Mouse (Mus musculus): ENCODE results near the gene Bean1. TPM values are rescaled to one million over a fixed set of nuclear protein-coding genes. Genes with fewer than 3 reads are reported as not detected.

Bean1 gene
- 0.54 and 2.6 TPM in 2 replicates for polyA plus RNA-seq (2011; ENCODE audit: insufficient read depth, insufficient read length, low replicate concordance, missing spikeins)

DNA sequence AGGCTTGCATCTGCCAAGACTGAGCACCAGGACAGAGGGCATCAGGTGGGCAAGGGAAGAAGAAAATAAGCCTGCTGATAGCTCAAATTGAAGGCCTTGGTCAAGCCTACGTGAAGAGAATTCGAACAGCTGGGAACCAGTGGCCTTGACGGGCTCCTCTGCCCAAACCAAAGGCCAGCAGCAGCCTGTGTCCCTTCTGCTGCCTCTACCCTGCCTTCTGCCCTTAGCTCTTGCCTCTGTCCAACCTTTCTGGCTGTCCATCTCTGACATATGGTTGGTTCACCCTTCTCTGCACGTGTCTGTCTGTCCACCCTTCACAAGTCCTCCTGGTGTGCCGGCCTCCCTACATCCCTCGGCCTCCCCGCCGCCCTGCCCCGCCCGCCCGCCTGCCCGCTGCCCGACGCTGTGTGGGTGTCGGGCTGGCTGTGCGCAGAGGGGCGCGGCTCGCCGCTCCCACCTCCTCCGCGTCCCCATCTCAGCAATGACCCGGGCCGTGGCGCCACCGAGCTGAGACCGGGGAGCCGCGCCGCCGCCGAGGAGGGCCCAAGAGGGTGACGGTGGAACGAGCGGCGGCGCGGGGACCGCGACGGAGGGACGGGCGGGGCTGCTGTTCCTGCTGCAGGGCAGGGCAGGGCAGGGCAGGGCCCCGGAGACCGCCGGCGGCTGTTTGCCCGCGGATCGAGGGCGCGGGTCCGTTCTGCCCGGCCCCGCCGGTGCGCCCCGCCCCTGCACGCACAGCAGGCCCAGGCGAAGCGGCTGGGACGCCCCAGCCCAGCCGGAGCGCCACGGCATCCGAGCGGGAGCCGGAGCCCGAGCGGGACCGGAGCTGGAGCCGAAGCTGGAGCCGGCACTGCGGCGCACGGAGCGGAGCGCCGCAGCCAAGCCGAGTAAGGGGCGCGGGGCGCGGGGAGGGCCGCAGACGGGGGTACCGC, at the start of gene Bean1:
Gene Bean1 (plus strand): TSS at position 325 of the 932 bp plus-strand sequence.
- 3% methylated on average over 63 of the region's 87 CpGs for WGBS
- no peak for TF ChIP-seq POLR2A (IDR thresholded peaks at IDR 0.05; ENCODE audit: borderline replicate concordance, control insufficient read depth, low read depth, low read length)
- TF ChIP-seq CTCF (IDR thresholded peaks at IDR 0.05; ENCODE audit: control insufficient read depth, insufficient read depth, low read length) = no peak
- Histone ChIP-seq H3K4me3 (replicated peaks; ENCODE audit: control insufficient read depth, low read depth, low read length) (no peak within 1 kb of the TSS), H3K27ac (ENCODE audit: control insufficient read depth, insufficient read depth, low read depth, low read length, poor library complexity) (no peak within 1 kb of the TSS), H3K4me1 (ENCODE audit: control insufficient read depth, insufficient read depth, low read length) (no peaks in the 10 kb centered on the region)

DNA sequence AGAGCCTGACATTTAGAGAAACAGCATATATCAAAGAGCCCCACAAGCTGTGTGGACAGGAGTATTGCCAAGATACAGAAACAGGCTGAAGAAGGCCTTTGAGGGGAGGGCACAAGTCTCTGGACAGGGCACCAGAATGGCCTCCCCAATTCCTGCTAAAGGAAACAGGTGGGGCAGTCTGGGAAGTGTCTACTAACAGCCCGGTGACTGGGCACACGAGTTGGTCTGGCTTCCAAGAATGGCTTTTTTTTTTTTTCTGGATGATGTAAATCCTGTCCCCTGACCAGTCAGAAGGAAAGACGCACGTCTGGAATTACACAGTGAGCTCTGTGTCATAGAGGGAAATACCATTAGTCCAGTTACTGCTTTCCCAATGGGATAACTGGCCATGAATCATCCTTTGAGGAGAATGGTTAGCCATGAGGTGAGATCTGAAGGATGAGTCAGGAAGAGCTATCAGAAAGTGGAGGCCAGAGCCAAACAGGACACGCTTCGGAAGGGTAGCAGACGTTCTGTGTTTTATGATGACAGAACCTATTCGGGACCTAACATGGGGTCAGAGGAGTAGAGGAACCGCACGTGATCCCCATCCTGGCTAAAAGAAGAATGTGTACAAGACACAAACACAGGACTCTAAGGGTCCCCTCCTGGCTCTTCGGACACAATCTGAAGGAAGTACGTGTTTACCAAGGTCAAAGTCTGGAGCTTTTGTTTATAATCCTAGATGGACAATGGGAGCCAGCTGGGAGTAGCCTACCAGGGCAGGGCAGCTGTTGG, 48.4 kb upstream of the Bean1 start:
- TF ChIP-seq CTCF (IDR thresholded peaks at IDR 0.05; ENCODE audit: control insufficient read depth, insufficient read depth, low read length) (no peak), POLR2A (IDR thresholded peaks at IDR 0.05; ENCODE audit: borderline replicate concordance, control insufficient read depth, low read depth, low read length) (no peak)
- H3K4me3 ChIP-seq (replicated peaks; ENCODE audit: control insufficient read depth, low read depth, low read length) = no peak overlapping the region
- no peak overlapping the region for H3K27ac ChIP-seq (ENCODE audit: control insufficient read depth, insufficient read depth, low read depth, low read length, poor library complexity)
- H3K4me1 ChIP-seq (ENCODE audit: control insufficient read depth, insufficient read depth, low read length) = peaks cover 4% of the 10 kb centered on the region
- WGBS = 83% methylated on average over 12 of the region's 12 CpGs

DNA sequence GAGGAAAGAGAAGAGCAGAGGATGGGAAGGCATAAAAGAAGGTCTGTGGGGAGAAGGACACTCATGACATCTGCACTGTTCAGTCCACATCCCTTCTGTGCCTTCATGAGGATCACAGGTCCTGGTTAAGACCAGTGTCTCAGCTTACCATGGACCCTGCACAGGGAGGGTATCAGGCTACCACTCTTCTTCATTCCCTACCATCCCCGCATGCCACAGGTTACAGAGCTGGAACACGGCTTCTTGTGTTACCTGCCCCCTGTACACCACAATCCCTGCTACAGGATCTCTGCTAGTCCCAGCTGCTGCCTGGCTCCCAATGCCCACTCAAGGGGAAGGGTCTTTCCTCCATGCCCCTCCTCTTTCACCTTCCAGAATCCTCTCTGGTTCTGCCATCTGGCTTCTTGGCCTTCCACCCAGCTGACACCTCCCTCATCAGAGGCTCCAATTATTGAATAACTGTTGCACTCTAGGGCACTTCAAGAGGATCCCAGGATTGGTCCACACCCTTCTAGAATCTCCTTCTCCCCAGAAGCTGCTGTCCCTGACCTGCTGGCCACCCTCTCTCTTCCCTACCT, 47.1 kb upstream of the Bean1 start:
- Histone ChIP-seq H3K27ac (ENCODE audit: control insufficient read depth, insufficient read depth, low read depth, low read length, poor library complexity) (no peak overlapping the region), H3K4me3 (replicated peaks; ENCODE audit: control insufficient read depth, low read depth, low read length) (no peak overlapping the region), H3K4me1 (ENCODE audit: control insufficient read depth, insufficient read depth, low read length) (peaks cover 4% of the 10 kb centered on the region)
- WGBS = 78% methylated on average over 2 of the region's 2 CpGs
- TF ChIP-seq CTCF (IDR thresholded peaks at IDR 0.05; ENCODE audit: control insufficient read depth, insufficient read depth, low read length) (no peak), POLR2A (IDR thresholded peaks at IDR 0.05; ENCODE audit: borderline replicate concordance, control insufficient read depth, low read depth, low read length) (no peak)

DNA sequence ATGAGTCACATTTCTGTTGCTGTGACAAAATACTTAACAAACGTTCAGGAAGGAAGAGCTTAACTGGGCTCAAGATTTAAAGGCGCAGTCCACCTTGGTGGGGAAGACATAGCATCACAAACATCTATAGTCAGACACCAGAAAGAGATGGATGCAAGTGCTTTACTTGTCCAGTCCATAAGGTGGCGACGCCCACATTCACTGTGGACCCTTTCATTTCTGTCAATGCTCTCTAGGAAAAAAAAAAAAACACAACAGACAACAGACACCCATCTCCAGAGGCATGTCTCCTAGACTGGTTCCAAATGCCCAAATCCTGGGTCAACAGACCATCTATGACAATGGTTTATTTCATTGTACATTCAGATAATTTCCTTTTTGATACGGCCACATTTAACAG, 45.7 kb upstream of the Bean1 start:
- WGBS = 71% methylated on average over 5 of the region's 5 CpGs
- no peak overlapping the region for H3K27ac ChIP-seq (ENCODE audit: control insufficient read depth, insufficient read depth, low read depth, low read length, poor library complexity)
- H3K4me1 ChIP-seq (ENCODE audit: control insufficient read depth, insufficient read depth, low read length) = peaks cover 4% of the 10 kb centered on the region
- TF ChIP-seq CTCF (IDR thresholded peaks at IDR 0.05; ENCODE audit: control insufficient read depth, insufficient read depth, low read length) (no peak), POLR2A (IDR thresholded peaks at IDR 0.05; ENCODE audit: borderline replicate concordance, control insufficient read depth, low read depth, low read length) (no peak)
- H3K4me3 ChIP-seq (replicated peaks; ENCODE audit: control insufficient read depth, low read depth, low read length) = no peak overlapping the region

DNA sequence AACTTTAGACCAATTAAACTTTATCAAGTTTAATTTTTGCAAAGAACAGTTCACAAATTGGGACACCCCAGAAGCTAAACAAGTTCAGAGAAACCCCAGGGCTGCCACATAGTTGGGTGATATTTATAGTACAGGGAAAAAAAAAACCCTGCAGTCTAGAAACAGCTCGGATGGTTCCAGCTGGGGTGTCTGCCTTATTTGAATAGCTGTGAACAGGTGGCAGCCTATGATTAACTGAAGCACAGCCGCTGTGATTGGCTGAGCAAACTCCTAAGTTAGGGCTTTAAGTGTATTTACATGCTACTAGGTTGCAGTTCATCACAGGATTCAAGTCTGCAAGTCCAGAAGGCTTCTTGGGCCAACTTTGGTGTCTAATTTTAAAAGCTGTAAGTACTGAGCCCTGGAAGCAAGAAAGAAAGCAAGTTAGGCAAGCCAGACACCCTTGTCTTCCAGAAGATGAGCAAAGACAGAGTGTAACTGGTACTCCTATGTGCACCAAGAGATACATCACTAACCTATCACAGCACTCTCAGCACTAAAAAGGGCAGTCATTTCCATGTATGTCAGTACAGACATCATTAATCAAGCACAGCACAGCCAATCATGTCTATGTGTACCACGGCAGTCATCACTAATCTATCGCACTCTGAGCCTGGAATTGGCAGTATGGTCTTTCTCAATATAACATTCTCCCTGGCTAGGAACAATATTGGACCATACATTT, 42.9 kb upstream of the Bean1 start:
- Histone ChIP-seq H3K4me3 (replicated peaks; ENCODE audit: control insufficient read depth, low read depth, low read length) (no peak overlapping the region), H3K4me1 (ENCODE audit: control insufficient read depth, insufficient read depth, low read length) (peaks cover 4% of the 10 kb centered on the region), H3K27ac (ENCODE audit: control insufficient read depth, insufficient read depth, low read depth, low read length, poor library complexity) (peak overlapping the region; percentile 51; the same call in 1 of the 2 replicates)
- 64% methylated on average over 4 of the region's 4 CpGs for WGBS
- no peak for TF ChIP-seq POLR2A (IDR thresholded peaks at IDR 0.05; ENCODE audit: borderline replicate concordance, control insufficient read depth, low read depth, low read length)
- TF ChIP-seq CTCF (IDR thresholded peaks at IDR 0.05; ENCODE audit: control insufficient read depth, insufficient read depth, low read length) = no peak

DNA sequence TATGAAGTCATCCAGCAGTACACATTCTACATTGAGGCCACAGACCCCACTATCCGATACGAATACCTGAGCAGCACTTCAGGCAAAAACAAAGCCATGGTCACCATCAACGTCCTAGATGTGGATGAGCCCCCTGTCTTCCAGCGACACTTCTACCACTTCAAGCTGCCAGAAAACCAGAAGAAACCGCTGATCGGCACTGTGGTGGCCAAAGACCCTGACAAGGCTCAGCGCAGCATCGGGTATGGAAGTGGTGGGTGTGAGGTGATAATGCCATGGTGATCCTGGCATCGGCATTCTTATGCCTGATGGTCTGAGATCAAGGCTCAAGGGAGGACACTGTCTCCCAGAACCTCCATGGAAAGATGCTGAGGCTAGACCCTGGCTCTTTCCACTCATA, 39.3 kb upstream of the Bean1 start:
- 88% methylated on average over 9 of the region's 9 CpGs for WGBS
- no peak overlapping the region for H3K27ac ChIP-seq (ENCODE audit: control insufficient read depth, insufficient read depth, low read depth, low read length, poor library complexity)

DNA sequence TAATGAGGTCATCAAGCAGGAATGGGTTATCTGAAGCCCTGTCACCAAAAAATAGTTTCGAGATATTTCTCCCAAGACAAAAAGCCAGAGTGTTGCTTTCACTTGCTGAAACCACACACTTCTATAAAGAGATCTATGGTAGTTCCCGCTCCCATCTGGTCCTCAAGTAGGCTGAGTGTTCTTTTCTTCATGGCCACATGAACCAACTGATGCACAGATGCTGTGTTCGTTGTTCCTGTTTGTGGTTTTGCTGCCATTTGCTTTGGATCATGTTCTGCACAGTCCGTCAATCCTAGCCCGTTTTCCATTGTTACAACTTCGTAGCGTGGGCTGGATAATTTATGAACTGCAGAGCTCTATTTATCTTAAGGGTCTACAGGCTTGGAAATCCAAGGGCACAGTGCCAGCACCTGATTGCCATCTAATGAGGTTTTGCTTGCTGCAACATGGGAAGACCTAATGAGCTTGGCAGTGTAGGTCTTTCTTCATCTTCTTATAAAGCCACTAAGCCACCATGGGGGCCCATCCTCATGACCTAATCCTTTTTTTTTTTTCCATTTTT, 38.7 kb upstream of the Bean1 start:
- WGBS = 42% methylated on average over 7 of the region's 7 CpGs
- H3K27ac ChIP-seq (ENCODE audit: control insufficient read depth, insufficient read depth, low read depth, low read length, poor library complexity) = no peak overlapping the region
- TF ChIP-seq POLR2A (IDR thresholded peaks at IDR 0.05; ENCODE audit: borderline replicate concordance, control insufficient read depth, low read depth, low read length) (no peak), CTCF (IDR thresholded peaks at IDR 0.05; ENCODE audit: control insufficient read depth, insufficient read depth, low read length) (no peak)

More for the DNA sequence above, 39.3 kb upstream of the Bean1 start:
- TF ChIP-seq POLR2A (IDR thresholded peaks at IDR 0.05; ENCODE audit: borderline replicate concordance, control insufficient read depth, low read depth, low read length) (no peak), CTCF (IDR thresholded peaks at IDR 0.05; ENCODE audit: control insufficient read depth, insufficient read depth, low read length) (no peak)
- H3K4me1 ChIP-seq (ENCODE audit: control insufficient read depth, insufficient read depth, low read length) = peaks cover 4% of the 10 kb centered on the region
- no peak overlapping the region for H3K4me3 ChIP-seq (replicated peaks; ENCODE audit: control insufficient read depth, low read depth, low read length)

More for the DNA sequence above, 38.7 kb upstream of the Bean1 start:
- Histone ChIP-seq H3K4me1 (ENCODE audit: control insufficient read depth, insufficient read depth, low read length) (peaks cover 2% of the 10 kb centered on the region; the same call in 1 of the 2 replicates), H3K4me3 (replicated peaks; ENCODE audit: control insufficient read depth, low read depth, low read length) (no peak overlapping the region)
